15 mouse cellular contexts compared by ENCODE assay signal in the genomic region with DNA sequence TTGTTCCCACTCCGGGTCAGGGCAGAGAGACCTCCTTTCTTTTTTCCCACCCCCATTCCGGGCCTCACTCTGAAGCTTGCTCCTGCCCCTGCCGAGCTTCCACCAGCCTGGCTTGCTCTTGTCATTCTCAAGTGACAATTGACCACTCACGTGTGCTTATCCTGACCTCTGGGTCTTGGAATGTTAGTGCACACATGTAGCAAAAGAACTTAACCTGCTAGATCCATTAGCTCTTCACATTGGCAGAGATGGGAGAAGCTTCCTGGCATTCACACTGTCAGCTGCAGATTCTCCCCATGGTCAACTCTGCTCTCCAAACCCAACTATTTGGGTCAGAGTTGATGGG.
DNase-seq lines count a peak whose midpoint lies in the region; ATAC-seq lines count a peak whose summit lies in the region.
"Had no signal": no experiment of that assay in that cellular context is flagged by ENCODE, and none has a peak within 500 bp of the region (broad histone marks: within the 10 kb centered on the region; RNA-seq: fewer than 3 reads in every experiment).

No protein-coding gene starts in this region.

- intact Hi-C loops in heart, postnatal 25 days (cut with DNase I) = loop anchor here (10.0 kb wide), 3 partner anchors 49 to 249 kb away; no protein-coding TSS in a partner anchor

- peaks cover 14% of the 10 kb centered on the region; the same call in 1 of the 2 replicates for H3K4me1 ChIP-seq in kidney, embryonic 14.5 days (ENCODE audit: control insufficient read depth, insufficient read depth, low read length)
- peaks cover 29% of the 10 kb centered on the region for H3K4me1 ChIP-seq in brown adipose tissue, adult 24 weeks (ENCODE audit: control insufficient read depth, insufficient read depth, insufficient read length, low read length)

- no peaks in the 10 kb centered on the region for H3K9me3 ChIP-seq in kidney, embryonic 14.5 days (ENCODE audit: control insufficient read depth, low read length)
- H3K9me3 ChIP-seq: limb, embryonic 12.5 days had no signal

- H3K27ac ChIP-seq in kidney, embryonic 14.5 days (ENCODE audit: low read depth, low read length) = peak overlapping the region; percentile 9; the same call in 1 of the 2 replicates
- H3K27ac ChIP-seq in brown adipose tissue, adult 24 weeks (replicated peaks; ENCODE audit: low read depth, low read length) = peak overlapping the region; percentile 98
- H3K27ac ChIP-seq: macrophage had no signal

- H3K36me3 ChIP-seq in kidney, embryonic 14.5 days (ENCODE audit: control insufficient read depth, insufficient read depth, low read length) = no peaks in the 10 kb centered on the region
- H3K36me3 ChIP-seq: limb, embryonic 12.5 days had no signal

- 14% methylated on average over 4 of the region's 4 CpGs for WGBS in kidney, embryonic 14.5 days

- no peak overlapping the region for H3K4me2 ChIP-seq in kidney, embryonic 14.5 days (replicated peaks; ENCODE audit: low read depth, low read length)

- peak; percentile 64 for ATAC-seq in kidney, embryonic 14.5 days (ENCODE audit: low FRiP score, low TSS enrichment)
- ATAC-seq: CD4-positive, CD25-positive, alpha-beta regulatory T cell, adult 4 months; inflammation-experienced regulatory T-cells, adult 6 months; liver, postnatal 0 days had no signal

- no peak for DNase-seq in kidney, adult 11 months
- DNase-seq in heart, adult 9 months (ENCODE audit: low spot score in 2 of 2) = peak; percentile 36 to 75
- peak; percentile 14 for DNase-seq in heart, postnatal 25 days (ENCODE audit: low spot score)
- DNase-seq in adrenal gland, adult 8-10 months = no peak
- DNase-seq in adrenal gland, postnatal 25 days = no peak
- DNase-seq: cerebellum, adult 2 months; liver, postnatal 0 days; right cerebral cortex, postnatal 14 days had no signal

- H3K9ac ChIP-seq in kidney, embryonic 14.5 days (ENCODE audit: low read depth, low read length) = no peak overlapping the region
- H3K9ac ChIP-seq: limb, embryonic 12.5 days; liver, postnatal 0 days had no signal

- H3K4me3 ChIP-seq in kidney, embryonic 14.5 days (ENCODE audit: low read length) = no peak overlapping the region
- H3K4me3 ChIP-seq in brown adipose tissue, adult 24 weeks (ENCODE audit: insufficient read depth, low read depth, low read length) = no peak overlapping the region
- H3K4me3 ChIP-seq: erythroblast, embryonic 14.5 days; limb, embryonic 12.5 days had no signal

- no peaks in the 10 kb centered on the region for H3K27me3 ChIP-seq in kidney, embryonic 14.5 days (ENCODE audit: control insufficient read depth, insufficient read depth, low read length)
- H3K27me3 ChIP-seq: limb, embryonic 12.5 days had no signal

Comparison
In these comparisons a context has a peak if more than half of its experiments do, and no peak if none do; other contexts are left out.
1. DNase-seq: peak in heart, adult 9 months (2 of 2) and heart, postnatal 25 days (single experiment); none in kidney, adult 11 months (single experiment), adrenal gland, adult 8-10 months (single experiment) and adrenal gland, postnatal 25 days (single experiment).